Mouse (Mus musculus) splenic B cell, adult 2 months (primary cell): Measurements from ENCODE around the gene Olfr770.
"Not testable (repeated sequence)": the region's sequence is repeated elsewhere in the genome, so short reads cannot be mapped to it uniquely, and the experiment has no call there.

ENCODE experiments used
- DNase-seq: peaks from one replicate; pipeline ENCODE4 v3.0.0-alpha.2; 2011; ENCODE audit warnings: low read depth, low spot score
- H3K27me3 ChIP-seq: 2 replicates; pipeline ENCODE4 v1.6.1; 2012; ENCODE audit warnings: mild to moderate bottlenecking, low read length, moderate library complexity, mixed read lengths; ENCODE audit not compliant: control insufficient read depth, poor library complexity, insufficient read depth, severe bottlenecking
- H3K36me3 ChIP-seq: 2 replicates; pipeline ENCODE4 v1.6.1; 2012; ENCODE audit warnings: mild to moderate bottlenecking, low read length, moderate library complexity, mixed read lengths; ENCODE audit not compliant: control insufficient read depth, poor library complexity, insufficient read depth, severe bottlenecking

Gene Olfr770

DNA sequence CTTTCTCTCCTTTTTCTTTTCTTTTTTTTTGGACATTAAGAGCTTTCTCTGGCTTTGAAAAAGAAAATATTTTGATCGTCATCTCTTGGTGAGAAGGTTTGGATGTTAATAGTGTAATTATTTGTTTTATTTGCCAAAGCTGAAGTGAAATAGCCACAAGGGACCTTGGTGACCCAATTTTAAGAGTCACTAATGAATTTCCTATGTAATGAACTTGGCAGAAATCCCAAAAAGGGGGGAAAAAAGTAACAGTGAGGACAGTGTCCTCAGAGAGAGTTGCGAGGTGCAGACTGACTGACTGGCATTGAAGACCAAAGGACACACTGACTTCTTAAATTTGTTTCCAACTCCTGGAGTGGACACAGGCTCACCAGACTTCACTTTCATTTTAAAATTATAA lies at the start of gene Olfr770:
Gene Olfr770 (minus strand): TSS at position 101 of the 400 bp plus-strand sequence.
- Histone ChIP-seq H3K36me3 (no peaks in the 10 kb centered on the region), H3K27me3 (no peaks in the 10 kb centered on the region)
- DNase-seq: no peak

DNA sequence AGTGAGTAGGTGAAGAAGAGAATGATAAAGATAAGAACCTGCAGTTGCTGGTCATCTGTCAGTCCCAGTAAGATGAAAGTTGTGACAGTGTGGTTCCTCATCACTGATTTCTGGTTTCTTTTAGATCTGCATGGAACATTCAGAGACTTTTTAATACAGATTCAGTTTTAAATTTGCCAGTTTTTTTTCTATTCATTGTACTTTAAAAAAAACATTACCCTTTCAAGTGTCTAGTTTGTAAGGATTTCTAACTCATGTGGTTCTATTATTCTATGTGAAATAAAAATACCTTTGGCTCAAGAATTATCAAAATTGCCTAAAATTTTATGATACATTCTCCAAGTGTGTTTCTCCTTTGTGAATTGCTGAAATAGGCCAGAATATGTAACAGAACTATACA lies 48.5 kb upstream of the Olfr770 start, which contains the start of gene Olfr773:
Gene Olfr773 (minus strand): TSS at position 101 of the 400 bp plus-strand sequence.
- not testable (repeated sequence) for DNase-seq, H3K36me3 ChIP-seq, H3K27me3 ChIP-seq

DNA sequence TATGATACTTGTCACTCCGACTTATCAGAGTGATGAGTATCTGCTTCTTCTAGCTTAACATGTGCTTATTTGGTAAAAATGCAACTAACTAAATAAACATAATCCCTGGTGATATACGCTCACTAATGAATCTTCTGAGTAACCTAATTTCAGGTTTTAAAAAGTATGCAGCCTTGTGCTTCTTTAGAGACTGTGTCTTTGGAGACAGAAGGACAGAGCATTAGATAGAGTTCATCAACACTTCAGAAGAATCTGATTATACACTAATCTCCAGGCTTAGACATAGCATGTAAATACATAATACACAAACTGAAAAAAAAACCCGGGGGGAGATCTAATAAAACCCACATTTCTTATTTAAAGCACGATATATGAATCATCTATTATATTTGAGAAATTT lies 39.0 kb upstream of the Olfr770 start, which contains the start of gene Olfr772:
Gene Olfr772 (minus strand): TSS at position 101 of the 400 bp plus-strand sequence.
- not testable (repeated sequence) for H3K36me3 ChIP-seq

DNA sequence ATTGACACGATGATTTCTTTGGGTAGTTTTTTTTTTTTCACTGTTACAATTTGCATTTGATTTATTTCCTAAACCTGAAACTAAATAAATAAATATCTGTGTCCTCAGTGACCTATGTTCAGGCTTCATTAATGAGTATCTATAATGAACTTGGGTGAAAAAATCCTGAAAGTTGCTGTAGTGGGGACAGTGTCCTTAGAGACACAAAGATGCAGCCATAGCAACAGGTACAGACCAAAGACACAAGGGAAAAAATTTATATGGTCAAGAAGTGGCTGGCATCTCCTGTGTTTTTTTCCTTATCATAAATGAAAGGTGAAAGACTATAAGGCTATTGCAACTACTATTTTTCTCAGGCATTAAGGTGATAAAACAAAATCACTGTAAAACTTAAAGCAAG lies 25.9 kb upstream of the Olfr770 start, which contains the start of gene Olfr771:
Gene Olfr771 (minus strand): TSS at position 101 of the 400 bp plus-strand sequence.
- no peaks in the 10 kb centered on the region for H3K27me3 ChIP-seq
- no peak for DNase-seq
- H3K36me3 ChIP-seq: no peaks in the 10 kb centered on the region

More for the DNA sequence above, 39.0 kb upstream of the Olfr770 start, which contains the start of gene Olfr772:
- not testable (repeated sequence) for DNase-seq, H3K27me3 ChIP-seq

DNA sequence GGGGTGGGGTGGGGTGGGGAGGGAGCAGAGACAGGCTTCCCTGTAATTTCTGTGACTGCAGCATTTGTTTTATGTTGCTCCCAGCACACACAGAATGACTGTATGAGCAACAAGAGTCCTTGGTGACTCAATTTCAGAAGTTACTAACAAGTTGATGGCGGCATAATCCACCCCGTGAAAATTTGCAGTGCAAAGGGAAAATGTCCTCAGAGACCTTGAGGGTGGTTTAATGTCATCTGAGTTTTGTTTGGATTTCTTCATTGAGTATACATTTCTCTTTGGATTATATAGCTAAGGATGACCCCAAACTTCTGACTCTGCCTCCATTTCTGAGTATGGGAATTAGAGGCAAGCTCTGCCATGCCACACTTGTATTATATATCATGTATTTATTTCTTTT lies 21.0 kb downstream of the Olfr770 start, which contains the start of gene Olfr769:
Gene Olfr769 (minus strand): TSS at position 101 of the 400 bp plus-strand sequence.
- Histone ChIP-seq H3K27me3 (no peaks in the 10 kb centered on the region), H3K36me3 (no peaks in the 10 kb centered on the region)
- no peak for DNase-seq

GRCm38 (mm10) chr10:129115146-129115545 lies 23.7 kb downstream of the Olfr770 start:
- no peaks in the 10 kb centered on the region for H3K27me3 ChIP-seq
- DNase-seq: no peak
- H3K36me3 ChIP-seq: no peaks in the 10 kb centered on the region

- no peaks in the 10 kb centered on the region for H3K27me3 ChIP-seq
- DNase-seq: no peak
- no peaks in the 10 kb centered on the region for H3K36me3 ChIP-seq
Observed at GRCm38 (mm10) chr10:129101231-129101630, 37.6 kb downstream of the Olfr770 start.

DNA sequence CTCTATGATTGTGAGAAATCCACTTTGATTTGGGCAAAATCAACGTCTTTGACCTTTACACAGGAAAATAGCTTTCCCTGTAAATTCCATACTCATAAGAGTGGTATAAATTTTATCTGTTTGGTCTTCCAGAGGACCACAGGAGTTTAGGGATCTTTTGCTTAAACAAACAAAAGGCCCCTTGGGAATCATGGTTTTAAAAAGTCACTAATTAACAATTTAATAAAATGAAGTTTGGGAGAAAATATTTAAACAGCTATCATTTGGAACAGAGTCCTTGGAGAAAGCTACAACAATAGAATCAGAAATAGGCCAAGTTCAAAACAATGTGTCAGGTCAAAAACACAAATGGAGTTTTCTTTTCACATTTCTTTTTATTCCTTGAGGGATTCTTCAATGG lies 39.5 kb downstream of the Olfr770 start, which contains the start of gene Olfr768:
Gene Olfr768 (minus strand): TSS at position 101 of the 400 bp plus-strand sequence.
- H3K36me3 ChIP-seq: no peaks in the 10 kb centered on the region
- H3K27me3 ChIP-seq: no peaks in the 10 kb centered on the region
- DNase-seq: no peak

DNA sequence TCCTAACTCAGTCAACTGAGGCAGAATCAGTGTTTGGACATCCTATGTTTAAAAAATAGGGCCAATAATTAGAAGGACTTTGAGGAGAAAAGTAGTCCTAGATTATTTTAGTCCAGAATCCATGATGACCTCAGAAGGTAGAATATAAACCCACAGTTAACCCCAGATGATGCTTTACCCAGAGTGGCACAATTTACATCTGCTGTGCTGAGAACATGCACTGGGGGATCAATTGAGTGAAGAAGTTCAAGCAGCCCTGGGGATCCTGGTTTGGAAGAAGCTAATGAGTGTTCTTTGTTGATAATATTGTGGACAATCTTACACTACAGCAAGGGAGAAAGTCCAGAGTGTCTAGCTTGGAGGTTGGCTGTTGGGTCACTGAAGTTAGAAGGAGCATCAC lies 56.0 kb downstream of the Olfr770 start, which contains the start of gene Olfr767:
Gene Olfr767 (minus strand): TSS at position 101 of the 400 bp plus-strand sequence.
- not testable (repeated sequence) for H3K36me3 ChIP-seq, DNase-seq, H3K27me3 ChIP-seq
